Mouse (Mus musculus): Measurements from ENCODE around the gene Uvrag. TPM values are rescaled to one million over a fixed set of nuclear protein-coding genes. Genes with fewer than 3 reads are reported as not detected.

The Uvrag gene
- polyA plus RNA-seq, 2 experiments: 9.8 to 16.2 TPM

DNA sequence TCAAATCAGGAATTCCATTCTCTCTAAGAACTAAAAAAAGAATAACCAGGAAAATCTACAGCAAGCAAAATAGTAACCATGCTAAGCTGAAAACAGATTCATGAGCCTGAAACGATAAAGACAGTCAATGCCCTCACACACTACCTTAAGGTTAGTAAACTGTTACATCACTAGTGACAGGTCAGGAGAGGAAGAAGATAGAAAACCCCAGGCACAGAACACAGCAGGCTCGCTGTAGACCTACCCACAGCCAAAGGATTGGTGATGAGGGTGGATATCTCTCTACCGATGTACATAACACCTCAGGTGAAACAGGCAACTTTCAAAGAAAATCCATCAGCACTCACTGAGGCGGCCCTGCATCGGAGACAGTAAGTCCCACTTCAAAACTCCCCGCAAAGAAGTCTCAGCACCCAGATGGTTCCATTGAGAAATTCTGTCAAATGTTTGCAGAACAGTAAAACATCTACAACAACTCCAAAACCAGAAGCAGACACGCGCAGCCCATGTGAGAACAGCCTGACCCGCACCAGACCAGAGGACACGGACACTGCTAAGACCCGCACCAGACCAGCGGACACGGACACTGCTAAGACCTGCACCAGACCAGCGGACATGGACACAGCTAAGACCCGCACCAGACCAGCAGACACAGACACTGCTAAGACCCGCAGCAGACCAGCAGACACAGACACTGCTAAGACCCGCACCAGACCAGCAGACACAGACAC lies 48.9 kb downstream of the Uvrag start:
- no peak for TF ChIP-seq POLR2A (IDR thresholded peaks at IDR 0.05; ENCODE audit: borderline replicate concordance, extremely low read depth, insufficient read depth, insufficient read length)
- 78% methylated on average over 17 of the region's 17 CpGs for WGBS
- DNase-seq (ENCODE audit: low spot score) (no peak), ATAC-seq (ENCODE audit: low FRiP score, low read depth) (no peak)
- peaks cover 8% of the 10 kb centered on the region for H3K36me3 ChIP-seq (ENCODE audit: control insufficient read depth, insufficient read depth, low read length)
- no peaks in the 10 kb centered on the region for H3K4me1 ChIP-seq (ENCODE audit: control insufficient read depth, insufficient read depth, low read length)
- no peaks in the 10 kb centered on the region for H3K9me3 ChIP-seq (ENCODE audit: control insufficient read depth, low read length)
- H3K9ac ChIP-seq (ENCODE audit: low read depth, low read length, severe bottlenecking): no peak overlapping the region
- H3K27ac ChIP-seq (replicated peaks; ENCODE audit: low read depth, low read length): no peak overlapping the region
- H3K4me3 ChIP-seq (replicated peaks; ENCODE audit: low read length): no peak overlapping the region
- H3K27me3 ChIP-seq (ENCODE audit: control insufficient read depth, insufficient read depth, low read length): no peaks in the 10 kb centered on the region
- no peak overlapping the region for H3K4me2 ChIP-seq (replicated peaks; ENCODE audit: low read depth, low read length, severe bottlenecking)

GRCm38 (mm10) chr7:99089716-99090115 lies 51.2 kb downstream of the Uvrag start:
- Histone ChIP-seq H3K36me3 (ENCODE audit: control insufficient read depth, insufficient read depth, low read length) (peaks cover 5% of the 10 kb centered on the region), H3K9ac (ENCODE audit: low read depth, low read length, severe bottlenecking) (no peak overlapping the region), H3K27me3 (ENCODE audit: control insufficient read depth, insufficient read depth, low read length) (no peaks in the 10 kb centered on the region), H3K4me2 (replicated peaks; ENCODE audit: low read depth, low read length, severe bottlenecking) (no peak overlapping the region), H3K9me3 (ENCODE audit: control insufficient read depth, low read length) (no peaks in the 10 kb centered on the region), H3K27ac (replicated peaks; ENCODE audit: low read depth, low read length) (no peak overlapping the region), H3K4me1 (ENCODE audit: control insufficient read depth, insufficient read depth, low read length) (no peaks in the 10 kb centered on the region), H3K4me3 (replicated peaks; ENCODE audit: low read length) (no peak overlapping the region)
- no peak for TF ChIP-seq POLR2A (IDR thresholded peaks at IDR 0.05; ENCODE audit: borderline replicate concordance, extremely low read depth, insufficient read depth, insufficient read length)
- no peak for ATAC-seq (ENCODE audit: low FRiP score, low read depth)
- WGBS: 47% methylated on average over 4 of the region's 4 CpGs
- no peak for DNase-seq (ENCODE audit: low spot score)

- DNase-seq (ENCODE audit: low spot score) (no peak), ATAC-seq (ENCODE audit: low FRiP score, low read depth) (no peak)
Measured at GRCm38 (mm10) chr7:99088576-99089346, 52.2 kb downstream of the Uvrag start.

GRCm38 (mm10) chr7:99087581-99087980 lies 53.4 kb downstream of the Uvrag start:
- no peak for TF ChIP-seq POLR2A (IDR thresholded peaks at IDR 0.05; ENCODE audit: borderline replicate concordance, extremely low read depth, insufficient read depth, insufficient read length)
- DNase-seq (ENCODE audit: low spot score) (no peak), ATAC-seq (ENCODE audit: low FRiP score, low read depth) (no peak)
- no peaks in the 10 kb centered on the region for H3K9me3 ChIP-seq (ENCODE audit: control insufficient read depth, low read length)
- H3K36me3 ChIP-seq (ENCODE audit: control insufficient read depth, insufficient read depth, low read length): peaks cover 5% of the 10 kb centered on the region
- H3K27me3 ChIP-seq (ENCODE audit: control insufficient read depth, insufficient read depth, low read length): no peaks in the 10 kb centered on the region
- no peak overlapping the region for H3K4me3 ChIP-seq (replicated peaks; ENCODE audit: low read length)
- H3K9ac ChIP-seq (ENCODE audit: low read depth, low read length, severe bottlenecking): no peak overlapping the region
- H3K4me1 ChIP-seq (ENCODE audit: control insufficient read depth, insufficient read depth, low read length): no peaks in the 10 kb centered on the region
- no peak overlapping the region for H3K27ac ChIP-seq (replicated peaks; ENCODE audit: low read depth, low read length)
- no peak overlapping the region for H3K4me2 ChIP-seq (replicated peaks; ENCODE audit: low read depth, low read length, severe bottlenecking)
- WGBS: 79% methylated on average over 7 of the region's 7 CpGs

More at GRCm38 (mm10) chr7:99088576-99089346, 52.2 kb downstream of the Uvrag start:
- H3K27me3 ChIP-seq (ENCODE audit: control insufficient read depth, insufficient read depth, low read length): no peaks in the 10 kb centered on the region
- H3K9me3 ChIP-seq (ENCODE audit: control insufficient read depth, low read length): no peaks in the 10 kb centered on the region
- no peak overlapping the region for H3K4me2 ChIP-seq (replicated peaks; ENCODE audit: low read depth, low read length, severe bottlenecking)
- no peaks in the 10 kb centered on the region for H3K4me1 ChIP-seq (ENCODE audit: control insufficient read depth, insufficient read depth, low read length)
- H3K27ac ChIP-seq (replicated peaks; ENCODE audit: low read depth, low read length): no peak overlapping the region
- no peak overlapping the region for H3K4me3 ChIP-seq (replicated peaks; ENCODE audit: low read length)
- peaks cover 5% of the 10 kb centered on the region for H3K36me3 ChIP-seq (ENCODE audit: control insufficient read depth, insufficient read depth, low read length)
- H3K9ac ChIP-seq (ENCODE audit: low read depth, low read length, severe bottlenecking): no peak overlapping the region
- 90% methylated on average over 10 of the region's 10 CpGs for WGBS
- TF ChIP-seq POLR2A (IDR thresholded peaks at IDR 0.05; ENCODE audit: borderline replicate concordance, extremely low read depth, insufficient read depth, insufficient read length): no peak

DNA sequence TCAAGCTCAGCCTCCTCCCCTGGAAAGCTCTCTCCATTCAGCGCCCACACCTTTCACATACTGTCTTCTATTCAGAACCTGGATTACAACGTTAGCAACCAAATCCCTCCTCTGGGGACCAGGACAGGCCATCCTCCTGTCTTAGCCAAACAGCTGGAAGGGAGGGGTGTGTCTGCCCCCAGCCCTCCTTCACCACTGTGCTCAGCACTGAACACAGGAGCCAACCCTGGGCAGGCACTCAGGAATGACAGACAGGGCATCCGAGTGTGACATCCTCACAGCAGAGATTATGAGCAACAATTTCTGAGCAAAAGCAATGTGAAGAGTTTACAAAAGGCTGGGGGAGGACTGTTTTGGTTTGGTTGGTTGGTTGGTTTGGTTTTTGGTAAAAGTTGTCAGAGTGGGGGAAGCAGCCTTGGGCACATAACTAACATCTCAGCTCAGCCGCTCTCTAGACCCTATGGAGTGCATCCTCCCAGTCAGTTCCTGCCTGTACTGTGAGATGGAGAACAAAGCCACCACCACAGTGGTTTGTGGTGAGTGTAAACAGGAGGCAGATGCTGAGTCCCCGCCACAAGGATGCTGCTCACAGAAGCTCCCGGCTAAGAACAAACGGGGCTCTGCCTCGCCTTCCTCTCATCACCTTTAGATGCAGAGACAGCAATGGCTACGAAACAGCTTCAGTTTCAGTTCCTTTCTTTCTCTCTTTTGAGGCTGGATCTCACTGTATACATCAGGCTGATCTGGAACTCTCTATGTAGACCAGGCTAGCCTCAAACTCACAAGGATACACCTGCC lies 54.1 kb downstream of the Uvrag start:
- H3K9ac ChIP-seq (ENCODE audit: low read depth, low read length, severe bottlenecking): no peak overlapping the region
- H3K4me1 ChIP-seq (ENCODE audit: control insufficient read depth, insufficient read depth, low read length): no peaks in the 10 kb centered on the region
- peaks cover 5% of the 10 kb centered on the region for H3K36me3 ChIP-seq (ENCODE audit: control insufficient read depth, insufficient read depth, low read length)
- no peaks in the 10 kb centered on the region for H3K9me3 ChIP-seq (ENCODE audit: control insufficient read depth, low read length)
- WGBS: 83% methylated on average over 9 of the region's 9 CpGs
- H3K27me3 ChIP-seq (ENCODE audit: control insufficient read depth, insufficient read depth, low read length): no peaks in the 10 kb centered on the region
- TF ChIP-seq POLR2A (IDR thresholded peaks at IDR 0.05; ENCODE audit: borderline replicate concordance, extremely low read depth, insufficient read depth, insufficient read length): no peak
- no peak overlapping the region for H3K4me2 ChIP-seq (replicated peaks; ENCODE audit: low read depth, low read length, severe bottlenecking)
- H3K27ac ChIP-seq (replicated peaks; ENCODE audit: low read depth, low read length): no peak overlapping the region
- ATAC-seq (ENCODE audit: low FRiP score, low read depth): no peak
- DNase-seq (ENCODE audit: low spot score): no peak
- no peak overlapping the region for H3K4me3 ChIP-seq (replicated peaks; ENCODE audit: low read length)
